30 mouse cellular contexts compared by ENCODE assay signal in genomic region chr12:77594092-77594491, GRCm38 (mm10).
"Had no signal": no experiment of that assay in that cellular context is flagged by ENCODE, and none has a peak within 500 bp of the region (broad histone marks: within the 10 kb centered on the region; RNA-seq: fewer than 3 reads in every experiment).

No protein-coding gene starts in this region.

- H3K4me3 ChIP-seq: heart, embryonic 10.5 days; heart, embryonic 12.5 days; heart, embryonic 13.5 days; heart, embryonic 15.5 days; hindbrain, embryonic 10.5 days; hindbrain, embryonic 12.5 days; hindbrain, embryonic 13.5 days; hindbrain, embryonic 15.5 days; intestine, embryonic 15.5 days; kidney, embryonic 15.5 days; layer of hippocampus, adult 2 months had no signal

- H3K9ac ChIP-seq: heart, embryonic 12.5 days; heart, embryonic 13.5 days; heart, embryonic 15.5 days; hindbrain, embryonic 12.5 days; hindbrain, embryonic 13.5 days; hindbrain, embryonic 14.5 days; hindbrain, embryonic 15.5 days; intestine, embryonic 15.5 days; kidney, embryonic 15.5 days had no signal

- H3K9me3 ChIP-seq: heart, embryonic 10.5 days; heart, embryonic 12.5 days; heart, embryonic 13.5 days; heart, embryonic 15.5 days; hindbrain, embryonic 10.5 days; hindbrain, embryonic 12.5 days; hindbrain, embryonic 13.5 days; hindbrain, embryonic 15.5 days; intestine, embryonic 15.5 days; kidney, embryonic 15.5 days had no signal

- ATAC-seq: inflammation-experienced regulatory T-cells, adult 6 months; intestine, embryonic 15.5 days; intestine, embryonic 16.5 days; intestine, postnatal 0 days had no signal

- H3K27ac ChIP-seq: heart, embryonic 10.5 days; heart, embryonic 13.5 days; heart, embryonic 15.5 days; hindbrain, embryonic 10.5 days; hindbrain, embryonic 12.5 days; hindbrain, embryonic 13.5 days; hindbrain, embryonic 14.5 days; hindbrain, embryonic 15.5 days; intestine, embryonic 15.5 days; kidney, embryonic 15.5 days; kidney, postnatal 0 days; layer of hippocampus, adult 2 months had no signal

- H3K36me3 ChIP-seq: heart, embryonic 10.5 days; heart, embryonic 12.5 days; heart, embryonic 13.5 days; heart, embryonic 15.5 days; hindbrain, embryonic 10.5 days; hindbrain, embryonic 12.5 days; hindbrain, embryonic 13.5 days; hindbrain, embryonic 15.5 days; intestine, embryonic 15.5 days; kidney, embryonic 15.5 days had no signal

- H3K4me2 ChIP-seq: heart, embryonic 11.5 days; heart, embryonic 12.5 days; heart, embryonic 13.5 days; heart, embryonic 15.5 days; hindbrain, embryonic 12.5 days; hindbrain, embryonic 13.5 days; hindbrain, embryonic 14.5 days; hindbrain, embryonic 15.5 days; intestine, embryonic 15.5 days; kidney, embryonic 15.5 days had no signal

- DNase-seq: heart, postnatal 36 days; kidney, adult 11 months; kidney, adult 18-20 months; kidney, adult 2 months; kidney, adult 8-10 months; kidney, adult 9 months; kidney, postnatal 10 days; kidney, postnatal 14 days; kidney, postnatal 25 days; kidney, postnatal 36 days; kidney, postnatal 4 days; layer of hippocampus, adult 9-11 months; layer of hippocampus, postnatal 36 days had no signal

- H3K27me3 ChIP-seq: heart, embryonic 12.5 days; heart, embryonic 13.5 days; heart, embryonic 15.5 days; hindbrain, embryonic 12.5 days; hindbrain, embryonic 13.5 days; hindbrain, embryonic 15.5 days; intestine, embryonic 15.5 days; kidney, embryonic 15.5 days had no signal
